Mouse (Mus musculus) CD4-positive helper T cell, adult 2 months (primary cell): ENCODE results near the gene Trrap.

Experiments used
- DNase-seq: peaks from one replicate; pipeline ENCODE4 v3.0.0-alpha.2; 2012; ENCODE audit warnings: low read depth, missing footprints, low spot score

Gene Trrap

DNA sequence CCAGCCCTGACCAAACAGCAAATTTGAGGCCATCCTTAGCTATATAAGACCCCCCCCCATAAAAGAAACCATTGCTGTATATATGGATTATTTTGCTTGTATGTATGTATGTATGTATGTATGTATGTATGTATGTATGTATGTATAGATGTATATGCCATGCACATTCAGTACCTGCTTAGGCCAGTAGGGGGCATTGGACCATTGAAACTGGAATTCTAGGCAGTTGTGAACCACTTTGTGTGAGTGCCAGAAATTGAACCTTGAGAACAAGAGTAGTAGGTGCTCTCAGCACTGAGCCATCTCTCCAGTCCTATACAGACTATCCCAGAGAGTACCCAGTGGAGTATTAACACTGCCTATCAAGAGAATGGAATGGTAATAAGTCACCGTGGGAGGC lies 104.2 kb downstream of the Trrap start:
- no peak for DNase-seq

GRCm38 (mm10) chr5:144872326-144872725 lies 104.8 kb downstream of the Trrap start:
- DNase-seq, result no peak

DNA sequence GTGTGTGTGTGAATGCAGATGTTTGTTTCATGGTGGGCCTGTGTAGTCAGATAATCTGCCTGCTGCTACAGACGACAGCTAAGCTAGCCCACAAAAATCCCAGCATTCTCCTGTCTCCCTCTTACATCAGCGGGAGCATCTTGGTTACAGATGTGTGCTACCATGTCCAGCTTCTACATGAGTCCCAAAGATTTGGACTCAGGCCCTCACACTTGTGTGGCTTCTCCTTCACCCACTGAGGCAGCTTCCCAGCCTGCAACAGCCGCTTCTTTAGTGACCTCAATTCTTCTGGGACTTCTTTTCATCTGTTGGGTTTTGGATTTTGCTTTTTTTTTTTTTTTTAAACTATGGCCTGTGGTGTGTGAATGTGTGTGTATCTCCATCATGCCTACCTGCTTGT lies 105.3 kb downstream of the Trrap start:
- no peak for DNase-seq

DNA sequence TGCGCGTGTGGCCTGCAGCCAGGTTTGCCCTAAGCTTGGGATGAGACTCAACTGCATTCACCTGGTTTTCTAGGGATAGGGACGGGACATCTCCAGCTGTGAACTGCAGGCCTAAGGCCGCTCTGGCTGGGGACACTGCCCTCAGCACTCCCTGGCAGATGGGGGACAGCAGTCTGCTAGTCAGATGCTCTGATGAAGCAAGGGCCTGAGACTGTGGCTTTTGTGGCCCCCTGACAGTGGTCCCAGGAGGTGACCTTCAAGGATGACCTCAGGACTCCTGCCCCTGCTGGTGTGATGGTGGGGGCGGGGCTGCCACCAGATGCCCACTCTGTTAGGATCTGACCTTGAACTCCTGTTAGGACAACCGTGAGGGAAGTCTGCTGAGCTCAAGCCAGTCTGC lies 107.7 kb downstream of the Trrap start:
- no peak for DNase-seq

DNA sequence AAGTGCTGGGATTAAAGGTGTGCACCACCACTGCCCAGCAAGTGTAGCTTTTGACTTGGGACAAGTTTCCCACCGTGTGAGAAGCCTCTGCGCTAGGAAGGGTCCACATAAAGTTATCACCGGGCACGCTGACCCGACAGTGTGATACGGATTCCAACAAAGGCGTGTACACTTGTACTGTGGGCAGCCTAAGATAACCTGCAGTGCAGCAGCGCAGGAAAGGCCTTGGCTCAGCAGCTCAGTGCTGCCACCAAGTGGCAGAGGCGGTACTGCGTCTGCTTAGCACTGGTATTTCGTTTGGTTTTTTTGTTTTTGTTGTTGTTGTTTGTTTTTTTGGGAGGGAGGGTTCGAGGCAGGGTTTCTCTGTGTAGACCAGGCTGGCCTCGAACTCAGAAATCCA lies 108.4 kb downstream of the Trrap start:
- peak; percentile 60 for DNase-seq

GRCm38 (mm10) chr5:144877021-144877420 lies 109.5 kb downstream of the Trrap start:
- DNase-seq, result no peak

- no peak for DNase-seq
These were observed 114.3 kb downstream of the Trrap start for GRCm38 (mm10) chr5:144881670-144882399.

DNA sequence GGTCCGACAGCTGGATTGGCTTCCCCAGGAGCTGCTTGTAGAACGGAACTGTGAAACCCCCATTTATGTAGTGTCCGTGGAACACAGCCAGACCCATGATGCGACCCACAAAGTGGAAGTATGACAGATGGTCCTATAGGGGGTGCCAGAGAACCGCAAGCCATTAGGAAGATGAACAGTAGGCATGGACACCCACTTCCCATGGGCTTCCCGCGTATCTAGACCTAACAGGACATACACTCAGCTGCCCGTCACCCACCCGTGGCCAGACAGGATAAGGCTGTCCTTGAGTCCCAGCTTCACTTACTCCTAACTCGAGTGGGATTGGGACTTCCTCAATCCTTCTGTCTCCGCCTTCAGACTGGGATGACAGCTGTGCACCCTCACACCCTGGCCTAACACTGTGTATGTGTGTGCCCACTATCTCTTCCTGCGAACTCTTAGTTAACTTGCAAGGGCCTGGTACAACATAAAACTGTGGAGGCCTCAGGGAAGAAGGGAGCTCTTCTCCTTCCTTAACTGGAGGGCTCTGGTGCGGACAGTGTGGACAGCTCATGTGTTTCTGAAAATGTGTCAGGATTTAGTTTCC lies 117.2 kb downstream of the Trrap start:
- DNase-seq, result no peak

GRCm38 (mm10) chr5:144885968-144886650 lies 118.6 kb downstream of the Trrap start:
- no peak for DNase-seq

GRCm38 (mm10) chr5:144891276-144891675 lies 123.7 kb downstream of the Trrap start:
- DNase-seq, result no peak

- DNase-seq, result no peak
These were observed 130.3 kb downstream of the Trrap start for GRCm38 (mm10) chr5:144897881-144898280.

GRCm38 (mm10) chr5:144898448-144899052 lies 131.0 kb downstream of the Trrap start:
- DNase-seq, result no peak

GRCm38 (mm10) chr5:144901035-144901434 lies 133.5 kb downstream of the Trrap start:
- no peak for DNase-seq

DNA sequence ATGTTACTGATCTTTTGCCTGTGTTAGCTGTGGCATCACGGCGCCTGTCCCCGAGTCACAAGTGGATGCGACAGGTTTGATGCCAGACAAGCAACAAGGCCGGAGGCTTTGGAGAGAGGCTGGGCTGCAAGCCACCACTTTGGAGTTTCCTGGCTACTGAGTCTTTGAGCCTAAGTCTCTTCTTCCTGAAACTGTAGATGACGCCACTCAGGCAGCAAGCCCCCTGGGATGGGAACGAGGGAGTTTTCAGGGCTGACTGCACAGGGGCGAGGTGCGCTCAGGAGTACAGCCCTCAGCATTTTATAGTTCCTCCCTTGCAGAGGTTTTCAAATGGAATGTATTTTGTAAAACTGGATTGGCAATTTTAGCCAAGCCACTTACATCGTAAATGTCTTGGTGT lies 134.3 kb downstream of the Trrap start:
- DNase-seq, result no peak

GRCm38 (mm10) chr5:144904356-144905134 lies 137.0 kb downstream of the Trrap start:
- DNase-seq, result no peak

DNA sequence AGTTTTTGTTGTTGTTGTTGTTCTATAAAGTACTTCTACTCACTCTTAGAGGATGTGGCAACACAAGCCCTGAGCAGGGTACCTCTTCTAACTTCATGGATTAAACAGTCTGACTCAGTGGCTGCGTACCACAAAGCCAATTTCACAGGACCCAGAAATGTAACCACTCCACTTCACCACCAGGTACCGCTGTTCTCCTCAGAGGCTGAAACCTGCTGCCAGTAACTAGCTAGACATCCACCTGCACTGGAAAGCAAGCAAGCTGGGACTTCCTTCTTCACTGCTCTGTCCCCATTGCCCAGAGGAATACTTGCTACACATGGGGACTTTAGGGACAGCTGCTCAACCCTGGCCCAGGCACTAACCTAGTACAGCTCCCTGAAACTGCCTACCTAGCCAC lies 140.1 kb downstream of the Trrap start:
- DNase-seq, result peak; percentile 21
